Mouse (Mus musculus): ENCODE data around the gene Nusap1.
"Not testable (repeated sequence)": the region's sequence is repeated elsewhere in the genome, so short reads cannot be mapped to it uniquely, and the experiment has no call there.

Nusap1 gene

DNA sequence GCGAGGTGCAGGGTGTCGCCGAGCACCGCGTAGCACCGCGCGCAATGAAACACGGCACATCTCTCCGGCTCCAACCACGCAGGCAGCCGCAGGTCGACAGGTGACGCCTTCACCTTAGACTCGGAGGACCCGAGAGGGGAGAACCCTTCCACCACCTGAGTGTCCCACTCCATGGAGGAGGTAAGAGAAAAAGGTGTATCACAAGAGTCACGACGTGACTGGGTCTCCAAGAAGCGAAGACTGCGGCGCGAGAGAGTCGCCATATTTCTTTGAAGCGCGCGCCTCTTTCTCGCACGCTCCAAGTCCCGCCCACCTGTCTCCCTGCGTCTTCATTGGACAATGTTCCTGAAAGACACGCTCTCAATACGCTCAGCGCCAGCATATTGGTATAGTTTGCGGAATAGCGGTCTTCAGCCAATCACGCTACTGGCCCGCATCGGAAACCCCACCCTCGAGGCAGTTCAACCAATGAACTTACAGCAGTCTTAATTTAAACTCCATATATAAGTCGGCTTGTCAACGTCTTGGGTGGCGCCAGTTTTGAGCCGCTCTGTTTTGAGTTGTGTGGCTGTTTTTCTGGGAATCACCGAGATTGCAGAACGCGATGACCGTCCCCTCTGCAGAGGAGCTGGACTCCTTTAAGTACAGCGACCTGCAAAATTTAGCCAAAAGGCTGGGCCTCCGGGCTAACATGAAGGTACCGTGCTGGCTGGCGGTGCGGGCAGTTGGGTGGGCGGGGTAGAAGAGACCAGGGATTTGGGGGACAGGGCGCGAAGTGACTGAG, at the start of gene Nusap1, which contains the start of gene Oip5:
Gene Nusap1, plus strand, starts transcription at position 100 of the 784 bp plus-strand sequence.
Gene Oip5, minus strand, starts transcription at position 271 of the 784 bp plus-strand sequence.
- peak; percentile 95 for DNase-seq (ENCODE audit: low spot score)

DNA sequence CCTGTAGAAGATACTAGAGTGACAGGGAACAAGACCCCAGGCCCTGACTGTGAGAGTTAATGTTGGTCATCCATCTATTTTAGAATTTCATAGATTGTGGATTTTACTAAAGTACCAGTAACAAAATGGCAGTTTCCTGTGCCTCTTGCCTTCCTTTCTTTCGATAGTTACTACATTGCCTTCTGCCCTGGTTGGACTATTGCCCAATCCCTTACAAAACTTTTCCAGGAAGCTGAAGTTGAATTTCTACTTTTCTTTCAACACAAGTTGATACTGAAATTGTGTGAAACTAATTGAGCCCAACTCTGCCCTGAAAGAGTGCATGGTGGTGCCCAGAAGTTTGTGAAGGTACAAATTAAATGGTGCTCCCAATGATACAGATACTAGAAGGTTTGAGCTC, 45.6 kb upstream of the Nusap1 start:
- no peak for DNase-seq (ENCODE audit: low spot score)

GRCm38 (mm10) chr2:119581571-119581970, 36.5 kb upstream of the Nusap1 start:
- no peak for DNase-seq (ENCODE audit: low spot score)

GRCm38 (mm10) chr2:119583439-119583838, 34.7 kb upstream of the Nusap1 start:
- DNase-seq (ENCODE audit: low spot score), result no peak

GRCm38 (mm10) chr2:119584282-119584681, 33.8 kb upstream of the Nusap1 start:
- no peak for DNase-seq (ENCODE audit: low spot score)

GRCm38 (mm10) chr2:119587383-119587782, 30.7 kb upstream of the Nusap1 start:
- DNase-seq (ENCODE audit: low spot score), result peak; percentile 67

- no peak for DNase-seq (ENCODE audit: low spot score)
Measured at GRCm38 (mm10) chr2:119591247-119591646, 26.9 kb upstream of the Nusap1 start.

GRCm38 (mm10) chr2:119593765-119594112, 24.4 kb upstream of the Nusap1 start:
- no peak for DNase-seq (ENCODE audit: low spot score)

- DNase-seq (ENCODE audit: low spot score), result peak; percentile 99
Measured at GRCm38 (mm10) chr2:119594113-119594981, 23.8 kb upstream of the Nusap1 start.

DNA sequence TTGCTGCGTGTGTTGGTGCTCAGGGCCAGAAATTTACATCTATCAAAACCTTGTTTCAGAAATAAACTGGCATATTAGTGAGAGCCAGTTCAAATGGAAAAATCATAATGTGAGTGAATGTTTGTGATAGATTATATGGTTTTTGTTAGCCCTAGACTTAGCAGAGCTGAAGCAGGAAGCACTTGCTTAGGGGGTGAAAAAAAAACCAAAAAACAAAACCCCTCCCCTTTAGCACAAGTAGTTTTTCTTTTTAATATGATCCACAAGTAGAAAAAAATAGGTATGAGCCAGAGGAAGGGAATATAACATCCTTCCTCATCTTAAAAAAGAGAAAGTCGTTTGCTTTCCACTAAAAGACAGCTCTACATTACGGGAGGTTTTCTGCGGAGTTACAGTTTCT, 22.8 kb upstream of the Nusap1 start:
- DNase-seq (ENCODE audit: low spot score), result no peak

DNA sequence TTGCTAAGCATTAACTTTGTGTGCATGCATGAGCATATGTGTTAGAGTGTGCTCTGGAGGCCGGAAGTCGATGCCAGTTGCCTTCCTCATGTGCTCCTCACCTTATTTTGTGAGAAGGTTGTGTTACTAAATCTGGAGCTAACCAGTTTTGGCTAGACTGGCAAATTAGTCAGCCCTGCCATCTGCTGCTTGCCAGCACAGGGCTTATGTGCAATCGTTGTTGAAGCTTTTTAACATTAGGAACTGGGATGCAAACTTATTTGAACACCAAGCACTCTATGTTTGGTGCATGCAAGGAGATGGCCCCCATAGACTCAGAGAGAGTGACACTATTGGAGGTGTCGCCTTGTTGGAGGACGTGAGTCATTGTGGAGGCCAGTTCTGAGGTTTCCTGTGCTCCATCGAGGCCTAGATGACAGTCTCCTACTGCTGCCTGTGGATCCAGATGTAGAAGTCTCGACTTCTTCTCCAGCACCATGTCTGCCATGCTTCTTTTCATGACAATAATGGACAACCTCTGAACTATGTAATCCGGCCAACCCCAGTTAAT, 21.2 kb upstream of the Nusap1 start:
- DNase-seq (ENCODE audit: low spot score), result no peak

DNA sequence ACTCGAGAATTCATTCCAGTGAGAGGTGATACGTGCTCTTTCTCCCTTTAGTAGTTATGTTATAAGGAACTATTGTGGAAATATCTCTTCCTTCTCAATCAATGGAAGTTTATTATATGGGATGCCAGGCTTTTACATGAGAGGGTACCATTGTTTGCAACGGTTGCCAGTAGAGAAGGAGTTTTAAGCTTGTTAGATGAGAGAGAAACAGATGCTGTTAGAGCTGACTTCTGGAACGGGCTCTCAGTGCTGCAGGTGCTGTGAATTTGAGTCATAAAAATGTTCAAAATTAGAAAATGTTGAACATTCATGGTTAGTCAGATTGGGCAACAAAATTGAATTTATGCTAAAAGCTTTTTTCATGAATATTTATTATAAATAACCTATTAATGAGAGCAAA, 17.1 kb upstream of the Nusap1 start:
- DNase-seq (ENCODE audit: low spot score), result no peak

GRCm38 (mm10) chr2:119601575-119601974, 16.5 kb upstream of the Nusap1 start:
- DNase-seq (ENCODE audit: low spot score), result not testable (repeated sequence)

DNA sequence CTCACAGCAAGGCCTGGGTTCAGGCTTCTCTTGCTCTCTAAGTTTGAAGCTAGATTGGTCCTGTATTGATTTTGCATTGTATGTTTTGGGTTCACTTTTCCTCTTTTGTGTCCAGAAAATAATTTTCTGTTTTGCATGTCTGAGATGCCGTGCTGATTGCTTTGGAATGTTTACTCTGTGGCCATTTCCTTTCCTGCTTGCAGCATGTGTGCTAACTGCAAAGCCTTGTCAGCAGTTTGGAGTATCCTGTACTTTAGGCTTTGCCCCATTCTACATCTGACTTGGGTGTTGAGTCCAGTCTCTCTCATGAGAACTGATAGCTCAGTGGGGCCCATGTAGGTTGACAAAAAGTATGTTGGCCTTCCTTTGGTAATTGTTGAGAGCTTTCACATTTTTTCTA, 15.6 kb upstream of the Nusap1 start:
- DNase-seq (ENCODE audit: low spot score), result peak; percentile 20

DNA sequence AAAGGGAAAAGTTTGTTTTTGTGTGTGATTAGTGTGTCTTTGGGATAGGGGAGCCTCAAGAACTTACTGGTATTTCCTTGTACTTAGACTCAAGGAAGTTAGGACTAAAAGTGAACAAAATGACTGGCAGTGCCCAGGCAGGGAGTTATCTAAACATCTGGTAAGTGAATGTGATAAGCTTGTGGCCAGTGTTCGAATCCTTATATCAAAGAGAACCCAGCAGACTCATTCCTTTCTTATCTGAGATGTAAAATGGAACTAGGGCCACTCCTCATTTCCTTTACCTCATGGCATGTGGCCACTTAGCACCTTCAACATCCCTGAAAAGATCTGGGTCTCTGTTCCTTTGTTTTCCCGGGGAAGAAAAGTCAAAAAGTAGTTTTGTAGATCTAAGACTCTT, 14.2 kb upstream of the Nusap1 start:
- no peak for DNase-seq (ENCODE audit: low spot score)

DNA sequence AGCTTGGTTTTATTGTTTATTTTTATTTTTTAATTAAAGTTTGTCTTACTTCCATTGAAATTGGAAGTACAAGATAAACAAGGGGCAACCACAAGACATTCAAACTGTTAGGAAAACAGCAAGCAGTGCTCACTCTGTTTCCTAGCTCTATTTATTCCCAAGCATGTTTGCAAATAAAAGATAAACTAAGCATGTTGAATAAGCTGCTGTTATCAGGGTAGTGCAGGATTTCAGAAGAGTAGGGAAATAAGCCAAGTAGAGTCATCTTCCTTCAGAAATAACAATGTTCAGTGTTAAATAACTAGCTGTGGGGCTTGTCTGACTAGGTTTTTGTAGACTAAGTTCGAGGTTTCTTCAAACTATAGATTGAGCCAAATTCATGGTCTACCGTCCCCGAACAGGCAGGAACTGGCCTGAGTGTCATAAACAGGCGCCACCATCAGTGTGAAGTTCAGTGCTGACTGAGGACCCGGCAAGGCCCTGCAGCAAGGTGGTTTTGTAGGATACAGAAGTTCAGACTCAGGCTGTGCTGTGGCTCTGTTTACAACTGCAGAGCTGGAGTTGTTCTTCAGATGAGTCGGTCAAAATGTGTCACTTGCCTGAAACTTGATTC, 12.6 kb upstream of the Nusap1 start:
- no peak for DNase-seq (ENCODE audit: low spot score)

DNA sequence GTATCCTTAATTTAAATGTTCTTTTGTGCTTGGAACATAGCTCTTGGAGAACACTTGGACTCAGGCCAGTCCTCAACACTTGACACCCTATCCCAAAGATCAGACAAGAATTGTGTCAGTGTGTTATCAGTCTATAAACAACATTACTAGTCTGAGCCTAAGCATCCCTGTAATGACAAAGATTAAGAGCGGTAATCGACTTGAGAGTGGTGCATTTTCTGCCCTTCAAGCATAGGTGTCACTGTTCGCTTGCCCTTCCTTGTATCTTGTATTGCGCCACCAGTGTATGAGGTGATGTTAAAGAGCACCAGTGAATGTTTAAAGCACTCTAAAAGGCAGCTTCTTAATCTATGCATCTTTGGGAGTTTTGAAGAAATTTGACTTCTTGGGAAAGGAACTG, 11.1 kb upstream of the Nusap1 start:
- DNase-seq (ENCODE audit: low spot score), result no peak

GRCm38 (mm10) chr2:119617841-119618198, 278 bp upstream of the Nusap1 start:
- peak; percentile 4 for DNase-seq (ENCODE audit: low spot score)

DNA sequence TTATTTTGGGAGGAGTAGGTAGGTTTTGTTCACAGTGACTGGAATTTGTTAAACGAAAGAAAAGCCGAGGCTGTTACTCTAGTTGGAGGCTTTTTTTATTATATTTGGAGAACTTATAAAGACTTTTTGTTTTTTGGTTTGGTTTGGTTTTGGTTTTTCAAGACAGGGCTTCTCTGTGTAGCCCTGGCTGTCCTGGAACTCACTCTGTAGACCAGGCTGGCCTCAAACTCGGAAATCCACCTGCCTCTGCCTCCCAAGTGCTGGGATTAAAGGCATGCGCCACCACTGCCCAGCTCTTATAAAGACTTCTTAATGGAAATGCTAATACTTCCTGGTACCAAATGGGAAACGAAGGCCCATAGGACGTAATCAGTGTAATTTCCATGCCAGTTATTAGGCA, 904 bp downstream of the Nusap1 start:
- DNase-seq (ENCODE audit: low spot score), result not testable (repeated sequence)

GRCm38 (mm10) chr2:119621302-119621701, 3.2 kb downstream of the Nusap1 start:
- no peak for DNase-seq (ENCODE audit: low spot score)

GRCm38 (mm10) chr2:119636781-119637180, 18.7 kb downstream of the Nusap1 start:
- DNase-seq (ENCODE audit: low spot score), result no peak

DNA sequence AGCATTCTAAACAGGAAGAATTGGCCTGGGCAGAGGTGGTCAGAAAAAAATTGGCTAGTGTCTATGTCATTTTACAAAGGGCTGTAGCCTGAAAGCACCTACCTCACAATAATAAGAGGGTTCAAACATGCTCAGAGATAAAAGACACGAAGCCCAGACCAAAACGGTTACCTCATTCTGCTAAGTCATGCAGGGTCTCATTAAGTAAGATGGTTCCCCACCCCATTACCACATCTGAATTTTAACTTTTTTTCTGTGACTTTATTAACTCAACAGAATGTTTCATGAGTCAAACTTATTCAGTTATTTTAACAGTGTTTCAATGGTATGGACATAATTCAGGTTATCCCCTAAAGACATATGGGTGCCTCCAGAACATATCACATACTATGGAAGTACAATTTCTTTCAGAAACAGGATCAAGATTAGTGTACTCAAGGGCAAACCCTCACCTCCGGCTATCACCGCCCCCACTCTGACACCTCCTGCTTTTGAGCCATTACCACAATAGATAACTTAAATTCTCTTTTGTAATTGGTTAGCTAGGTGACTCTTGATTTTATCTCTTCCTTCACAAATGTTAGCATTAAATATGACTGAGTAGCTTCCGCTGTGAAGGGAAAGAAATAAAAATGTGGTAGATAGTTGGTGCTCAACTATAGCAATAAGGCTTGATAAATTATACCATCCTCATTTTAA, 23.3 kb downstream of the Nusap1 start:
- DNase-seq (ENCODE audit: low spot score), result no peak
